Mouse (Mus musculus) testis, postnatal 10 days (tissue): ENCODE data around the gene Rps12-ps3.

Experiments
- DNase-seq: peaks from one replicate; pipeline ENCODE4 v3.0.0; 2021; ENCODE audit warnings: low spot score

Gene Rps12-ps3

GRCm38 (mm10) chr19:59351151-59351889 is 29.2 kb downstream of the Rps12-ps3 start:
- DNase-seq = no peak

- DNase-seq = no peak
Measured at GRCm38 (mm10) chr19:59352760-59353159, 30.7 kb downstream of the Rps12-ps3 start.

GRCm38 (mm10) chr19:59354906-59355305 is 32.8 kb downstream of the Rps12-ps3 start:
- DNase-seq = no peak

GRCm38 (mm10) chr19:59356388-59356787 is 34.3 kb downstream of the Rps12-ps3 start:
- no peak for DNase-seq

GRCm38 (mm10) chr19:59356843-59357595 is 34.9 kb downstream of the Rps12-ps3 start:
- no peak for DNase-seq

GRCm38 (mm10) chr19:59357878-59358277 is 35.8 kb downstream of the Rps12-ps3 start:
- DNase-seq = no peak

- DNase-seq = no peak
Measured at GRCm38 (mm10) chr19:59359202-59359601, 37.1 kb downstream of the Rps12-ps3 start.

GRCm38 (mm10) chr19:59360486-59360896 is 38.4 kb downstream of the Rps12-ps3 start:
- peak; percentile 14 for DNase-seq

- no peak for DNase-seq
Measured at GRCm38 (mm10) chr19:59362646-59363045, 40.6 kb downstream of the Rps12-ps3 start.

- no peak for DNase-seq
Measured at GRCm38 (mm10) chr19:59363666-59364065, 41.6 kb downstream of the Rps12-ps3 start.

GRCm38 (mm10) chr19:59366724-59367123 is 44.6 kb downstream of the Rps12-ps3 start:
- no peak for DNase-seq

GRCm38 (mm10) chr19:59367892-59368291 is 45.8 kb downstream of the Rps12-ps3 start:
- DNase-seq = no peak

- DNase-seq = no peak
Measured at GRCm38 (mm10) chr19:59371016-59371415, 48.9 kb downstream of the Rps12-ps3 start.
